8 mouse cellular contexts compared by ENCODE assay signal in genomic region chr13:37858066-37858501, GRCm38 (mm10).
DNase-seq lines count a peak whose midpoint lies in the region; ATAC-seq and TF ChIP-seq lines count a peak whose summit lies in the region.

No protein-coding gene starts in this region.

- peak overlapping the region; percentile 71 for H3K27ac ChIP-seq in left cerebral cortex, adult 2 months
- H3K27ac ChIP-seq in liver, embryonic 11.5 days (ENCODE audit: low read depth, low read length) = peak overlapping the region; percentile 98
- H3K27ac ChIP-seq in neural tube, embryonic 15.5 days (replicated peaks) = peak overlapping the region; percentile 46; the same call in 1 of the 2 replicates

- peaks cover 71% of the 10 kb centered on the region for H3K4me1 ChIP-seq in liver, embryonic 11.5 days (replicated peaks; ENCODE audit: control insufficient read depth, insufficient read depth, low read length)
- peaks cover 36% of the 10 kb centered on the region for H3K4me1 ChIP-seq in neural tube, embryonic 15.5 days

- H3K27me3 ChIP-seq in liver, embryonic 11.5 days (replicated peaks; ENCODE audit: control insufficient read depth, insufficient read depth, low read length) = no peaks in the 10 kb centered on the region
- no peaks in the 10 kb centered on the region for H3K27me3 ChIP-seq in neural tube, embryonic 15.5 days (replicated peaks)

- no peak; the same call in 1 of the 2 replicates for TF ChIP-seq CTCF in left cerebral cortex, adult 2 months (IDR thresholded peaks at IDR 0.05)

- intact Hi-C loops in left cerebral cortex, adult 2 months (cut with DNase I) = no loop called here
- intact Hi-C loops in heart, postnatal 14 days (cut with DNase I) = no loop called here

- no peaks in the 10 kb centered on the region for H3K9me3 ChIP-seq in liver, embryonic 11.5 days (ENCODE audit: control insufficient read depth, low read length)
- H3K9me3 ChIP-seq in neural tube, embryonic 15.5 days (replicated peaks) = no peaks in the 10 kb centered on the region

- peak in 1 of 2 experiments; percentile 16 for DNase-seq in left cerebral cortex, adult 2 months (ENCODE audit: extremely low spot score in 1 of 2, low spot score in 2 of 2)
- no peak for DNase-seq in left cerebral cortex, adult 8-10 months (ENCODE audit: low spot score in 2 of 2)
- peak; percentile 53 for DNase-seq in heart, postnatal 14 days
- DNase-seq in liver, embryonic 11.5 days (ENCODE audit: low spot score) = no peak
- no peak for DNase-seq in retina, postnatal 1 day
- DNase-seq in frontal cortex, postnatal 25 days (ENCODE audit: low spot score in 2 of 2) = no peak

- H3K9ac ChIP-seq in liver, embryonic 11.5 days (ENCODE audit: low read depth, low read length) = peak overlapping the region; percentile 90
- H3K9ac ChIP-seq in neural tube, embryonic 15.5 days (replicated peaks) = peak overlapping the region; percentile 63

- no peaks in the 10 kb centered on the region; the same call in 1 of the 2 replicates for H3K36me3 ChIP-seq in liver, embryonic 11.5 days (ENCODE audit: control insufficient read depth, insufficient read depth, low read length)
- H3K36me3 ChIP-seq in neural tube, embryonic 15.5 days = no peaks in the 10 kb centered on the region

- peak overlapping the region; percentile 100 for H3K4me2 ChIP-seq in liver, embryonic 11.5 days
- H3K4me2 ChIP-seq in neural tube, embryonic 15.5 days = peak overlapping the region; percentile 86

- peak overlapping the region; percentile 70 for H3K4me3 ChIP-seq in left cerebral cortex, adult 2 months
- H3K4me3 ChIP-seq in liver, embryonic 11.5 days (ENCODE audit: low read depth, low read length) = peak overlapping the region; percentile 71
- peak overlapping the region; percentile 74 for H3K4me3 ChIP-seq in neural tube, embryonic 15.5 days (replicated peaks)

- ATAC-seq in common myeloid progenitor, adult 5-6 weeks (replicated peaks; ENCODE audit: low read depth, poor library complexity, severe bottlenecking) = peak; percentile 9
- ATAC-seq in liver, embryonic 11.5 days (replicated peaks; ENCODE audit: low FRiP score) = no peak
- peak; percentile 53 for ATAC-seq in neural tube, embryonic 15.5 days (ENCODE audit: low FRiP score)

- 8% methylated on average over 19 of the region's 19 CpGs for WGBS in liver, embryonic 11.5 days
- 7% methylated on average over 19 of the region's 19 CpGs for WGBS in neural tube, embryonic 15.5 days

Comparison
In these comparisons a context has a peak if more than half of its experiments do, and no peak if none do; other contexts are left out.
1. DNase-seq: peak in heart, postnatal 14 days (2 of 2); none in left cerebral cortex, adult 8-10 months (0 of 2), liver, embryonic 11.5 days (single experiment), retina, postnatal 1 day (single experiment) and frontal cortex, postnatal 25 days (0 of 2).
2. H3K27ac ChIP-seq: peak in every context shown above with its lines; median percentile 98 in liver, embryonic 11.5 days; 71 in left cerebral cortex, adult 2 months; 46 in neural tube, embryonic 15.5 days.
3. Peak in every context shown above with its lines, with median percentiles within 50 percentile points of each other: H3K4me3 ChIP-seq.